Mouse (Mus musculus): Measurements from ENCODE around the gene Spata45.

Gene Spata45

DNA sequence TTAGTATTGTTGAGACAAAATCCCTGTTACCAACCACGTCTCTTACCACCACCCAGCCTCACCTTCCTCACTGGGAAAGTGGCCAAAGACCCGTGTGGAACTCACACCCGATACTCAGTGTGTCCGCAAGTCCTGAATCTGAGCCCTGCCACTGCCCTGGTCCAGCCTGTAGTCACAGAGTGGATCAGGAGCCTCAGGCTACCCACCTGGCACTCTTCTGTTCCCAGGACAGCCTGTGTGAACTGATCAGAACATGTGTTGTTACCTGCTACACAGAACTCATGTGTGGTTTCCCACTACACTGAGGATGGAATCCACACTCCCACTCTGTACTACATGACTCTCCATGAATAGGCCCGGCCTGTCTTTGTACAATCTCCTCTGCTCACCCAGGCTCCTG, 5.7 kb downstream of the Spata45 start:
- DNase-seq (ENCODE audit: low spot score) = no peak

DNA sequence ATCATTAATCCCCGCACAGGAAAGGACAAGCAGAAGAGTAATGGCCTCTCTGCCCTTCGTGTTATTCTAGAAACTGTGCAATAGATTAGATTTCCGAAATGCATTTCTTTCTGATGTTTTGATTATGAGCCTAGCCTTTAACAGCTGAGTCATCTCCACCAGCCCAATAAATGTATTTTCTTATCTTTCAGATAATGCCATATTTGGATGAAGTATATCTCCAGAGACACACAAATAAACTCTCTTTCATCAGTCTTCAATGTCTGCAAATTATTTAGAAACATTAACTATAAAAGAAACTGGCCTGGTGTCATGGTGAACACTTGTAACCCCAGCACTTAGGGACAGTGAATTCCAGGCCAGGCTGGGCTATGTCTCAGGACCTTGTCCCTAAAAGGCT, 6.2 kb downstream of the Spata45 start:
- no peak for DNase-seq (ENCODE audit: low spot score)

DNA sequence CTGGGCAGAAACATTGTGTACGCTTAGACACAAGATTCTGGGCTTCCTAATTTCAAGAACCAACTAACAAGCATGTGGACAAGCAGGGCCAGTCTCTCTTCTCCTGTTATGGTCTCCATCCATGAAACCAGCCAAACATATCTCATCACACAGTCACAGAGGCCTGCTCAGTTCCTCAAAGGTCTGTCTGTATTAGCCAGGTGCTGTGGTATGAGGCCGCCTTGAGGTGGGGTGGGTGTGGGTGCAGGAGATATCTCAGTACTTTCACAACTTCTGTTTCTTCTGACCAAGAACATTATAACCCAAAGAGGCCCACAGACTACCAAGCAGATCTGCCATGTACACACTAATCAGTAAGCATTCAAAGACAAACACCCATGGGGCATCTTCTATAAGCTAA, 8.8 kb downstream of the Spata45 start:
- DNase-seq (ENCODE audit: low spot score) = no peak

DNA sequence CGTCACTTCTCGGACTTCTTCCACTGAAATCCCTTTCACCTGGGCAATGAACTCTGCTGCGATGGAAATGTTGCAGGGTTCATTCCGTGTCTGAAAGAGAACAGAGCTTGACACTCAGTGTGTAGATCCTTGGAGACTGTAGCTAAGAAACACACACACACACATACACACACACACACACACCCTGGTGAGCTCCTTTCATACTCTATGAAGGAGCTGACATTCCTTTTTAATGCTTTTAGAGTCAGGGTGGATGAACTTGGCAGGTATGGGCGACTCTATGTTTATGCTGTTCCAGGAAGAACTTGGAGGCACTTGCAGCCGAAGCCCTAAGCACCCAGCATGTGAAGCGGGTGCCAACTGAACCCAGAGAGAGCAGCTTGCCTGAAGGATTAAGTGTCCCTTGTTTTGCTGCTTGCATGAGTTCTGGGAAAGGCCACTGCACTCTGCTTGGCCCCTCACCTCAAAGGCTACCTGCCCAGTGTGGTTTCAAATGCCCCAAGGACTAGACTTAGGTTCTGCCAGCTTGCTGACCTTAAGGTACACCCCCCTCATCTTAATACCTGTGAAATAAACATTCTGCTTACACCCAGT, 9.9 kb downstream of the Spata45 start:
- no peak for DNase-seq (ENCODE audit: low spot score)

DNA sequence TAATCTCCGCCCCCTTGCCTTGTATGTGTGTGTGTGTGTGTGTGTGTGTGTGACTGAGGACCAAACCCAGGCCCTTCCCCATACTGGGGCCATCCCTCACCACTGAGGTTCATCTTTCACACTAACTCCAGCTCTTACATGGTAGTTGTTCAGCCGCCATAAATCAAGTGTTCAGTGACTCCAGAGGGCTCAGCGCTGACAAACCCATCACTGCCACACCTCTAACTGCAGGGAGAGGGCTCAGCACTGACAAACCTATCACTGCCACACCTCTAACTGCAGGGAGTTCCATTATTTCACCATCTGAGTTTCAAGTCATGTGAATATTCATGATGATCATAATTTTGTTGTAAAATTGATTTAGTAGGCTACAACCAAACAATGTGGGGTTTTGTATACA, 17.1 kb downstream of the Spata45 start:
- DNase-seq (ENCODE audit: low spot score) = no peak

DNA sequence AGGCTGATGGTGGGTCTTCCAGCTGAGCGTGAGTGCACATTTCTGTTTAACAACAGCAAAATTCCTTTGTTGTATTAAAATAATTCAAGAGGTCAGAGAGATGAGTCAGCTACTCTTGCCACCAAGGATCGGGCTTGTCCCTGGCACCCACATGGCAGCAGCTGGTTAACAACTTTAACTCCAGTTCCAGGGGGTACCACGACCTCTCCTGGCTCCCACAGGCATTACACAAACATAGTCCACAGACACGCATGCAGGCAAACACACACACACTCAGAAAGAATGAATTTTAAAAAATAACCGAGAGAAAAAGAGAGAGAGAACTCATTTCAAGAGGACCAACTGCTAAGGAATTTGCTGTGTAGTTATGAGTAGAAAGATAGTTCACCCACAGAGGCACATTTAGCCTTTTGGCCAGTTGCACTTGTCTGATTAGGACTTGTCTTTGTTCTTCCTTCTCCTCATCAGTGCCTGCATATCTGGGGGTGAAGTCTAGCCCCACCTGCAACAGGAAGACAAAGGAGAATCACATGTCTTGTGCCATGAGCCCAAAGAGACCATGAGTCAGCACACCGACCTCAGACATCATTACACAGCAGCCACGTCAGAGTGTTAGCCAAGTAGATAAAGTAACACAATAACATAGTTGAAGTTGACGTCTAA, 18.6 kb downstream of the Spata45 start:
- no peak for DNase-seq (ENCODE audit: low spot score)

DNA sequence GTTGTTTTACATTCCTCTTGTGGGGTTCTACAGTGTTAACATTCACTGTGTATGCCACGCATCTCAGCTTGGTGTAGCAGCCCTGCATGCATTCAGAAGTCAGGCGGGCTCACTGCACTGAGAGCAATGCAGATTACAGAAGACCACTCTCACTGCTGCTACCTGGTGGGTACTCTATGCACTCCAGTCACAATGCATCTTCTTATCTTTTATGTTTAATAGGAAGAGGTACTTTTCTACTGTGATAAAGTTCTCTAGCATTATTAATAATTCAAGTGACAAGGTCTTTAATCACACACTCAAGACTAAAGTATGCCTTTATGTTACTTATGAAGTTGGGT, 19.1 kb downstream of the Spata45 start:
- no peak for DNase-seq (ENCODE audit: low spot score)

DNA sequence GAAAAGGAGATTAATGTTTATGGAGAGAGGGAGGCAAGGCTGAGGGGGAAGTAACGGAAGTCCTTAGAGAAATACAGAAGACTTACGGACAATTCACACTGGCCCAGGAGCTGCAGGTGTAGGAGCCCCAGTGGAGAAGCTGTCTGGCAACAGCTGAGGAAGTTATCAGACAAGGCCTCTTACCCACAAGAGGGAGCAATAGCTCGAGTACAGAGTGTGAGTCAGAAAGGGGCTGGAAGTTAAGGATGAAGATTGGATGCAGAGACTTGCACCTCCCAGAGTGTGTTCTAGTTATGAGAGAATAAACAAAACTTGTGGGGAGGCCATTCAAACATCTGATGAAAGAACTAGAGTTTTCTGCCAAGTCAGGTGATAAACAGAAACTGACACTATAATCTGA, 21.0 kb downstream of the Spata45 start:
- DNase-seq (ENCODE audit: low spot score) = no peak

DNA sequence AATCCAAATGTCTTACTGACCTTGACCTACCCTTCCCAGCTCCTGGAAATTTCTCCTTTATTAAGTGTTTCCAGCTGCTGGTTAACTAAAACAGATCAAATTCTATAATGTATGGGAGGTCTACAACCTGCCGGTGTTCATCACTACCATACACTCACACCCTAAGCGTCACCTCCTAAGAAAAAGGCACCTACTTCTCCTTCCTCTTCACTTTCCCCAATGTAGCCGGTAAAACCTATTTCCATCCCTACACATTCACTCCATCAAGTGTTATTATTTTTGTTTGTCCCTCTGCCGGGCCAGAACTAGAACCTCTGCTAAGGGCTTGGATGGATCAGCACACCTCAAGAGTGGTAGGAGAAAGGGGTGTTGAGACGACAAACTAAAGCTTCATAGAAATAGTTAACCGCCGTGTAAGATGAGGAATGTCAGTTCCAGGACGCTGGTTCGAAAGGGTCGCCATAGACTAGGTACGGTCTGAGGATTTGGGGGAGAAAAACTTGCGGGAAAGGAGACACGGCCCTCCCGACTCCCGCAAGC, 25.9 kb downstream of the Spata45 start:
- no peak for DNase-seq (ENCODE audit: low spot score)

DNA sequence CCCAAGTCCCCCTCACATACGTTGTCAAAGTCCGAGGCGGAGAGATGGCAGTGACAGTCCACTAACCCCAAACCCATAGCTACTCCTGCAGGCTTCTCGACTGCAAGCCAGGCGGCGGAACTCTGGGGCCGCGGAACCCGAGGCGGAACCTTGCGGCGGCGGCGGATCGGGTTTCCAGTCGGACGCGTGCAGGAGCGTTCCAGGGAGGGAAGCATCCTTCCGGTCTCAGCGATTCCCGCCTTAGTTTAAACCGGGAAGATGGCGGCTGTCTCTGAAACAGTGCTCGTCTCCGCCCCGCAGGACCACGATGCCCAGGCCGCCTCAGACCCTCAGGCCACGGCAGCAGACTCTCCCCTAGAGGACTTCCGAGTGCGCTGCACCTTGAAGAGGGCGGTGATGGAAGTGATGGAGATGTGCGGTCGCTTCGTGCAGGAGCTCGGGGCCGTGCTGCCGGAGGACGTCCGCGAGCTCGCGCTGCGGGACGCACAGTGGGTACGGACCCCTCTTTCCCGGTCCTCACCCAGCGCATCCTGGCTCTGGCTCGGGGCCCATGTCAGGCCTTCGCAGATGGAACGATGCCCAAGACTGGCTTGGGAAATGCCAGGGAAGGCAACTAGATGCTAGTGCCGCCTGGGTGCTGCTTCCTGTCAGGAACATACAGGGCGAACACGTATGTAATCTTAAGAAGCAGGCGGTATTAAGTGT, 26.5 kb downstream of the Spata45 start, which contains the start of the genes Tatdn3 and Nsl1:
TSS of gene Tatdn3 (minus strand) at position 152 of the 705 bp plus-strand sequence.
TSS of gene Nsl1 (plus strand) at position 232 of the 705 bp plus-strand sequence.
- DNase-seq (ENCODE audit: low spot score) = peak; percentile 93

DNA sequence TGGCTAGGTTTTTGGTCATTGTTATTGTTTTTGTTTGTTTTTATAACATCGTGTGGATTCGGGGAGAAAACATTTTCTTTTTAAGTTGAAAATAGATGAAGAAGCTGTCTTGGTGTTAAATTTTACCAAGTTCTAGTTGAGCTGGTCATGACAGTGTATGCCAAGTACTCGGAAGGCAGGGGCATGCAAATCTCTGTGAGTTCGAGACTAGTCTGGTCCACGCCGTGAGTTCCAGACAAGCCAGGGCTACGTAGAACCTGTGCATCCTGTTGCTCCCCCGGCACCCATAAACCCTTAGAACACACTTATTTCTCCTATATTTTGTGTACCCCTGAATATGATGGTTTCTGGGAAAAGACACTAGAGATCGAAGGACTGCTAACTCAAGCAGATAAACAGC, 27.3 kb downstream of the Spata45 start:
- no peak for DNase-seq (ENCODE audit: low spot score)

DNA sequence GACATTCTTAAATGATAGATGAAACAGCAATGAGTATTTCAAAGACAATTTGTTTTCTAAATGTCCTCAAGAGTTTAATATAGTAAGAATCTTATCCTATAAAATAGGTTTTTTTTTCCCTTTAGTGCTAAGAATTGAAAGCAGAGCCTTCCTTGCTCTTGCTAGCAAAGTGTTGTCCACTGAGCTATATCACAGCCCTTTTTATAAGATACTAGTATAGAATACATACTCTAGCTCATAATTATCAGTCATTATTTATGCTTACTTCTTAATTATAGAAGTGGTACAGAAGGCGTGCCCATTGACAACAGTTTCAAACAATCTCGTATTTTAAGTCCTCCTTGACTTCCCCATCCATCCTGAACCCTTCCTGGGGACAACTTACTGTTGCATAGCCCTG, 28.1 kb downstream of the Spata45 start:
- no peak for DNase-seq (ENCODE audit: low spot score)

DNA sequence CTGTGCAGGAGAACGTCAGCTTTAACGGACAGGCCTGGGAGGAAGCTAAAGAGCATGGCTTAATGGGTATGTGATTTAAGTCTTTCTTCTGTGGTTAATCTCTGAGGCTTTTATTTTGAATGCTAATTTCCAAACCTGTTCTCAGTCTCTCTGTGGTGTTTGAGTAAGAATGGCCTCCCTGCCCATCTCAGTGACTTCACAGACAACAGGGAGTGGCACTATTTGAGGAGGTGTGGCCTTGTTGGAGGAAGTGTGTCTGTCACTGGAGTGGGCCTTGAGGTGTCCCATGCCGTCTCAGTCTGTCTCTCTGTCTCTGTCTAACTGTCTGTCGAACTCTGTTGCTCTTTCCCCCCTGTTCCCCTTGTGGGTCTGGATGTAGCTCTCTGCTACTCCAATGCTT, 28.7 kb downstream of the Spata45 start:
- no peak for DNase-seq (ENCODE audit: low spot score)

DNA sequence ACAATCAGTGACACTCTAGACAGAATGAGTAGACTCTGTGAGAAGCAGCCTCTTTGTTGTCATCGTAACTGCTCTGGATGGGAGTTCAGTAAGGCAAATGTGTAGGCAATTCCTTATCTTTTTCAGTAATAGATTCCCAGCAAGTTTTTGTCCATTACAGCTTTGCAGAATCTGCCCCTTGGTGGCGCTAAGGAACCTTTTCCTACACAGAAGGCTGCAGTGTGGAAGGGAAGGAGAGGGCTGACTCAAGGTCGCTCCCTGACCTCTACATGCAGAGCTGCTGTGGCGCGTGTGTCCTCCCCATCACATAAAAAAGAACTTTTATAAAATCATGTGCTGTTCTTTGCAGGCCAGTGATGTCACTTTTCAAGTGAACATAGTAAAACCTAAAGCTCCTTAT, 31.9 kb downstream of the Spata45 start:
- no peak for DNase-seq (ENCODE audit: low spot score)

DNA sequence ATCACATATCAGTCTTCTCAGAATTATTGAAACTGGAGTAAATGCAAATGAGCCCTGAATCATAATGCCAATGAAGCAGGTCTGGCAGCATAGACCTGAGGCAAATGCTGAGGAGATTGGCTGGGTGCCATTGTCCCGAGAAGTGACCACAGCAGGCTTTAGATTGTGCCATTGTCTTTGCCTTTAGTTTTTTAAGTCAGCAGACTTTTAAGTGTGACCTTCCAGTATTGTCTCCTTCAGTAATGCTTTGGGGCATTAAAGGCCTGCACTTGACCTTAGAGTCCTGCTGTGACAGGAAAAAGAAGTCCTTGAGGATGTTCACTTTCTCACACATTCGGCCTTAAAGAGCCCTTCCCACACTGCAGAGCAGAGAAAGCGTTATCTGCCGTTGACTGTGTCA, 33.8 kb downstream of the Spata45 start:
- no peak for DNase-seq (ENCODE audit: low spot score)

DNA sequence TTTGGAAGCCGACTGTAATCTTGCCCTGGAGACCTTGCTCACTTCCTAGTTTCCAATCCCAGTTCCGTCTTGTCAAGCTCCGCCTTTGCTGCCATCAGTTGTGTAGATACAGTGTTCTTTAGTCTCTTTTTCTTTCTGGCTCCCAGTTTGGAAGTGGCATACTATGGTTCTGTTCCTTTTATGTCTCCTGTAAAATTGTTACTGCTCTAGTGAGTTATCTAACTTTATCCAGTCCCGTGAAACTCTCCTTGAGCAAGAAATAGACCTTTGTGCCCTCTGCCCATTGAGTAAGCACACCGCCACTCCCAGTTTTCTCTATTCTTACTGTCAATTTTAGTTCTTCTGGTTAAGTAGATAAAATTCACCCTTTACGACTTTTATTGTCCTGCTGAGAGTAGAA, 35.2 kb downstream of the Spata45 start:
- no peak for DNase-seq (ENCODE audit: low spot score)

DNA sequence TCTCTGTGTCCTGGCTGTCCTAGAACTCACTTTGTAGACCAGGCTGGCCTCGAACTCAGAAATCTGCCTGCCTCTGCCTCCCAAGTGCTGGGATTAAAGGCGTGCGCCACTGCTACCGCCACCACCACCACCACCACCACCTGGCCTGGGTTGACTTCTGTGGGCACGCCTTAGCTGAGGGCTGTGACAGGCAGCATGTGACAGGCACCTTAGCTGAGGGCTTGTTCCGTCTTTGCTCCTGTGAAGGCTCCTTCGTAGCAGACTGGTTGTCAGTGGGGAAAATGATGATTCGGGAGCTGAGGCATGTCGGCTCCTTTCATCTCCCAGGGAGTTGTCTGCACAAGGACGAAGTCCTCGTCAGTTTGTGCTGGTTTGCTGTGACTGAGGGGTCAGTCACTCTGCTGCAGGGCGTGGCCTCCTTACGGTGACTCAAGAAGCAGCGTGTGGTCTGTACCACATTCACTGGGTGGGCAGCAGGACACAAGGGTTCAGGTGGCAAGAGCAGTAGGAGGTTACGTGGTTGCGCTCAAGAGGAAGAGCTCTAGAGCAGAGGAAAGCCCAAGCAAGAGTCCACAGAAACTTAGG, 36.0 kb downstream of the Spata45 start:
- no peak for DNase-seq (ENCODE audit: low spot score)

DNA sequence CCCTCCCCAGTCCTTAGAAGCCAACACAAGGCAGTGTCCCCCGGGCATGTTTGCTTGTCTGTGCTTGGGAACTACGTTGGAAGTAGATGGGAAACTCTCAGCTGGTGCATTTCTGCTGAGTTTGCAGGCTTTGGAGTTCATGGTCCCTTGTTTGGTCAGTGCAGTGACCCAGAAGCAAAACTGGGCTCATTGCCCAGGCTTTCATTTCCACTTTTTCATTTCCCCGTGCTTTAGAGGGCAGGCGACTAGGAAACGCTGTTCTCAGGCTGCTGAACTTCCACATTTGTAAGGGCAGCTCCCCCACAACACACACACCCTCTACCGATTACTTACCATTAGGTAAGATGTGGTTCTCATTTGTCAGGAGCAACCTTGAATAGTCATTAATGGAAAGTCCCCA, 36.6 kb downstream of the Spata45 start:
- DNase-seq (ENCODE audit: low spot score) = peak; percentile 45

DNA sequence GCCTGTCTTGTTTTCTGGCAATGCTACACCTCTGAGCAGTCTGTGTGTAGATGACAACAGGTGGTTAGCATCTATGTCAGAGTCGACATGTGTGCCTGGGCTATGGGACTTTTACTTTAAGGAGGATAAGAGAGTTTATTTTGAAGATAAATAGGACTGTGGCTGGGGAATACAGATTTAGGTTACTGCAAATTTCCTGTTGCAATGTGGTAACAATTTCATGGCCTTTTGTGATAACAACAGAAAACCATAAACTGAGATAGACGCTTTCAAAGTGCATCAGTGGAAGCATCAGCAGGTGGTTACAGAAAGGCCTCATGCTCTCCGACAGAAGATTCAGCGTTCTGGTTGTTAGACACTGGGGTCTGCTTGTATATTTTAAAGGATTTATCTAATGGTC, 37.0 kb downstream of the Spata45 start:
- DNase-seq (ENCODE audit: low spot score) = no peak

DNA sequence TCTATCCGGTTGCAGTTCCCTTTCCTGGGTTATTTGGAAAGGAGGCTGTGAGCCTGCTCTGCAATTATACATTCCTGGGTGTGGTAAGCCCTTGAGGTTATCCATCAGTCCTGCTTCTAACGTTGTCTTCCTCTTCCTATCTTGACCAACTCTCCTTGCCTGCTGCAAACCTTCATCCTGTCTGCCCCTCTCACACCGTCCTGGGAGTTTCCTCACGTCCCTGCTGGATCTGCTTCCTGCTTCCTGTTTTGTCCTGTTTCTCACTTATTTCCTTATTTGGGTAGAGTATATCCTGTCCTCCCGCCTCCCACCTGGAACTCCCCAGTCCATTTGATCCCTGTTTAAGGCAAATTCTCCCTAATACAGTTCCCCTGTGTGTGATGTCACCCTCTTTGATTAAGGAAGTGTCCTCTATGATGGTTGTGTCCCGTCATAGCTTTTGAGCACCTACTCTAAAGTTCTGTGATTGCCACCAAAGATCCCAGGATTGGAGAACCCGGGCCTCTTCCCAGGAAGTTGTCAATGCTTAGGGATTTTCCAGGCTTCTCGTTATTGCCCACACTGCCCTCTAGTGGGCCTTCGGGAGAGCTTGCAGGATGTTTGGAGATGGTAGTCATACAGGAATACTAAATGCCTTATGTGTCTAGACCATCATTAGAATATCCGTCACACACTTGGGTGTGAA, 38.9 kb downstream of the Spata45 start:
- peak; percentile 44 for DNase-seq (ENCODE audit: low spot score)

DNA sequence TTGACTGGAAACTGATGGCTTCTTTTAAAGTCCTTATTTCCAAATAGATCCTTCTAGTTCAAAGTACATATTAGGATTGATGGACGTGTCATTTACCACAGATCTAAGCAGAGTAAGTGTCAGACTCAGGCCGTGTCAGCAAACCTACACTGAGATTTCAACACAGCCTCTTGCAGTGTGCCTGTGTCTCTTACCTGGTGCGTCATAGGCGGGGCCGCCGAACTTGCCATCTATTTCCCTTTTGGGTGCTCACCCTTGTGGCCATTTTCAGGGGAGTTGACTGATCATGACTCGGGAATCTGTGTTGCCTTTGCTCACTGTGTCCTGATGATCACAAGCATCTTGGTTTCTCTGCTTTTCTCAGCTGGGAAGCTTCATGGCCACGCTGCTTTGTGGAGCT, 46.8 kb downstream of the Spata45 start:
- no peak for DNase-seq (ENCODE audit: low spot score)

DNA sequence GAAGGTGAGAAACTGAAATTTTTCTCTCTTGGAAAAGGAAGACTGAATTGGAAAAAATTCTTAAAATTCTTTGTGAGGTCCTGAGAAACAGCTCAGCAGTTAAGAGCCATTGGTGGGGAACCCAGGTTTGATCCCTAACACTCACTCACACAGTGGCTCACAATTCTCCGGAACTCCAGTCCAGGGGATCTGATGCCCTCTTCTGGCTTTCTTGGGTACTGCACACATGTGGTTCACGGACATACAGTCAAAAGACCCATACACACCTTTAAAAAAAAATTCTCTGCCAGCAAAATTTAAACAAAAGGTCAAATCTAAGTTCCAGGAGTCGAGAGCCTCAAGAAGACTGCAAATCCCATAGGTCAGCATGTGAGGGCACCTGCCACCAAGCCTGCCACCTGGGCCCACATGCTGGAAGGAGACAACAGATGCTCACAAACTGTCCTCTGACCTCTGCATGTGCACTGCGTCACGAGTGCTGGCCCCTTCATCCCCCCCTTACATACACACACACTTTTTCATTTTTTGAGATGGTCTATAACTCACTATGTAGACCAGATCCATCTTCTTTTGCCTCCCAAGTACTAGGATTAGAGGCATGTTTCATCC, 48.6 kb downstream of the Spata45 start:
- DNase-seq (ENCODE audit: low spot score) = peak; percentile 52
